Comparison of ENCODE assay signal across 16 mouse cellular contexts in genomic region chr11:72816859-72817258, GRCm38 (mm10).
"Had no signal": no experiment of that assay in that cellular context is flagged by ENCODE, and none has a peak within 500 bp of the region (broad histone marks: within the 10 kb centered on the region; RNA-seq: fewer than 3 reads in every experiment).

No protein-coding gene starts in this region.

- H3K9ac ChIP-seq: neural tube, embryonic 13.5 days; neural tube, embryonic 15.5 days; stomach, embryonic 15.5 days had no signal

- DNase-seq: retina, postnatal 1 day; right cerebral cortex, adult 18-20 months; right cerebral cortex, postnatal 14 days; right cerebral cortex, postnatal 25 days; right cerebral cortex, postnatal 4 days; spleen, adult 18-20 months; thymus, adult 18-20 months; thymus, adult 2 months; thymus, postnatal 14 days; thymus, postnatal 25 days; thymus, postnatal 36 days; thymus, postnatal 4 days had no signal

- H3K4me1 ChIP-seq: neural tube, embryonic 13.5 days; neural tube, embryonic 15.5 days; stomach, embryonic 15.5 days had no signal

- H3K4me3 ChIP-seq: neural tube, embryonic 13.5 days; neural tube, embryonic 15.5 days; stomach, embryonic 15.5 days had no signal

- H3K27ac ChIP-seq: neural tube, embryonic 13.5 days; neural tube, embryonic 15.5 days; stomach, embryonic 15.5 days; stomach, postnatal 0 days had no signal

- H3K27me3 ChIP-seq: neural tube, embryonic 13.5 days; neural tube, embryonic 15.5 days; stomach, embryonic 15.5 days had no signal

- H3K9me3 ChIP-seq: neural tube, embryonic 13.5 days; neural tube, embryonic 15.5 days; stomach, embryonic 15.5 days had no signal

- H3K4me2 ChIP-seq: neural tube, embryonic 13.5 days; neural tube, embryonic 15.5 days; stomach, embryonic 15.5 days had no signal
